Mouse (Mus musculus): Measurements from ENCODE around the gene Arf3.

GRCm38 (mm10) chr15:98722854-98723253, 40.2 kb downstream of the Arf3 start:
- TF ChIP-seq CTCF (IDR thresholded peaks at IDR 0.05; ENCODE audit: control insufficient read depth, insufficient read depth, low read length), result no peak
- no peak for TF ChIP-seq POLR2A (IDR thresholded peaks at IDR 0.05; ENCODE audit: borderline replicate concordance, control insufficient read depth, low read depth, low read length)
